Mouse (Mus musculus) hindbrain, postnatal 0 days (tissue): ENCODE measurements around the gene Auh. TPM values are rescaled to one million over a fixed set of nuclear protein-coding genes. Genes with fewer than 3 reads are reported as not detected.

ENCODE experiments used
- ATAC-seq: fragments of 200-750 bp; cut with Nextera tagmentation; 2 replicates; pipeline ENCODE4 v1.8.0; 2017; ENCODE audit warnings: mild to moderate bottlenecking, moderate TSS enrichment, moderate library complexity
- DNase-seq: peaks from one replicate; pipeline ENCODE4 v3.0.0-alpha.2; 2015; ENCODE audit warnings: low spot score
- H3K27ac ChIP-seq: fragments of 300-500 bp; sonication (generic); 2 replicates; pipeline ENCODE4 v1.5.1; 2014; ENCODE audit warnings: mild to moderate bottlenecking
- H3K27me3 ChIP-seq: fragments of 300-500 bp; sonication (generic); 2 replicates; pipeline ENCODE4 v1.6.1; 2014; ENCODE audit warnings: low read length, mixed read lengths; ENCODE audit not compliant: insufficient read depth
- H3K36me3 ChIP-seq: fragments of 300-500 bp; sonication (generic); 2 replicates; pipeline ENCODE4 v1.6.1; 2014; ENCODE audit warnings: low read length, mixed read lengths; ENCODE audit not compliant: insufficient read depth
- H3K4me1 ChIP-seq: fragments of 300-500 bp; sonication (generic); 2 replicates; pipeline ENCODE4 v1.6.1; 2014; ENCODE audit warnings: antibody characterized with exemption, low read length, mixed read lengths; ENCODE audit not compliant: insufficient read depth
- H3K4me2 ChIP-seq: fragments of 300-500 bp; sonication (generic); 2 replicates; pipeline ENCODE4 v1.6.1; 2014; ENCODE audit warnings: low read depth, mild to moderate bottlenecking, low read length, moderate library complexity, mixed read lengths
- H3K4me3 ChIP-seq: fragments of 300-500 bp; sonication (generic); 2 replicates; pipeline ENCODE4 v1.5.1; 2014; ENCODE audit warnings: low read length
- H3K9ac ChIP-seq: fragments of 300-500 bp; sonication (generic); replicated peaks from 2 replicates; pipeline ENCODE4 v1.6.1; 2014; ENCODE audit warnings: mild to moderate bottlenecking, low read length, moderate library complexity, mixed read lengths
- H3K9me3 ChIP-seq: fragments of 300-500 bp; sonication (generic); 2 replicates; pipeline ENCODE4 v1.6.1; 2016; ENCODE audit warnings: low read length, mixed read lengths
- CTCF ChIP-seq: IDR thresholded peaks from 2 replicates; pipeline ENCODE4 v1.5.1; 2016; ENCODE audit warnings: antibody characterized with exemption, control low read depth, low read depth
- WGBS: fragments of 180-500 bp; shearing (Covaris S2); extraction: QIAGEN DNeasy Blood & Tissue Kit; methylation state at CpG from one replicate; pipeline ENCODE4 v1.1.7; 2014; 5-methylcytosine and 5-hydroxymethylcytosine counted together
- polyA plus RNA-seq: library from polyadenylated mRNA; unstranded; fragments of >200 nt; fragmentation: Nextera tagmentation; extraction: Ambion mirVana; gene quantifications from 2 replicates; pipeline ENCODE4 v1.2.1, GENCODE M21; 2015
- total RNA-seq: library from RNA; depleted of rRNA; stranded (reverse); fragments of >200 nt; gene quantifications from 2 replicates; pipeline ENCODE4 v1.2.3, GENCODE M21; 2014

The Auh gene
- total and polyA plus RNA-seq, 2 experiments from 2014 or later = 39.3 to 65.9 TPM

DNA sequence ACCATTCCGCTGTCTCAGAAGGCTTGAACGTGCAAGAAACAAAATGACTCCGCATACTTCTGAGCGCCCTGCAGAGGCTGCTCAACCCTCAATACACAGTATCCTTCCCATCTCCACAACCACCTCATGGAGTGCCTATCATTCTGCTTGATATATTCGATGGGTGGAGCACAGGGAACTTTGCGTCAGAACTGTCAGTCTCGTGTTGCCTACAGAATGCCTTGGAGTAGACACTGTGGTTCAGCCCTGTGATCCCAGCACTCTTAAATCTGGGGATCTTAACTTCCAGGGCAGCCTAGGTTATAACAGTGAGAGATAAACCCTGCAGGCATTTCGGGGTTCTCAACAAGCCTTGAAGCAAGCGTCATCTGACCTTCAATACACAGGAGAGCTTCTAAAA lies 1.1 kb downstream of the Auh start:
- Histone ChIP-seq H3K4me1 (peaks cover 6% of the 10 kb centered on the region; the same call in 1 of the 2 replicates), H3K27me3 (no peaks in the 10 kb centered on the region), H3K9ac (peak overlapping the region; percentile 69; the same call in 1 of the 2 replicates), H3K36me3 (no peaks in the 10 kb centered on the region), H3K27ac (0 out of 2 replicates have a peak overlapping the region, but pooled peaks have one; percentile 72), H3K4me2 (peak overlapping the region; percentile 78), H3K9me3 (no peaks in the 10 kb centered on the region), H3K4me3 (peak overlapping the region; percentile 58)
- ATAC-seq = no peak
- DNase-seq = no peak
- 57% methylated on average over 9 of the region's 9 CpGs for WGBS
- 0 out of 2 replicates have a peak, but pooled peaks have one; percentile 2 for TF ChIP-seq CTCF

DNA sequence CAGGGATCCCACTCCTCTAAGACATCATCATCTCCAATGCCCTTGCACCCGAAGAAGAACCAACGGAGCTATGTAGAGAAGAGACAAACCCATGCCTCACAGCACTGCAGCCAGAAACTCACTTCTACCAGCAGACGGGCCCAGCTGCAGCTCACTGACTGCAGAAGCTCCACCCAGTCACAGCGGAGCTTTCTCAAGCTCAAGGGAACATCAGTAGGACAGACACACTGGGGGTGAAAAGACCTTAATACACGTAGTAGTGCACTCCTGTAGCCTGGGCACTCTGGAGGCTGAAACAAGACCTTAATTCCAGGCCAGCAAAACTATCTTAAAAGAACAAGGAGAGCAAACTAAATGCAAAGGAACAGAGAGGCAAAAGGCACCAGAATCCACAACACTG lies 5.0 kb downstream of the Auh start:
- WGBS = 76% methylated on average over 5 of the region's 5 CpGs
- no peak for ATAC-seq

DNA sequence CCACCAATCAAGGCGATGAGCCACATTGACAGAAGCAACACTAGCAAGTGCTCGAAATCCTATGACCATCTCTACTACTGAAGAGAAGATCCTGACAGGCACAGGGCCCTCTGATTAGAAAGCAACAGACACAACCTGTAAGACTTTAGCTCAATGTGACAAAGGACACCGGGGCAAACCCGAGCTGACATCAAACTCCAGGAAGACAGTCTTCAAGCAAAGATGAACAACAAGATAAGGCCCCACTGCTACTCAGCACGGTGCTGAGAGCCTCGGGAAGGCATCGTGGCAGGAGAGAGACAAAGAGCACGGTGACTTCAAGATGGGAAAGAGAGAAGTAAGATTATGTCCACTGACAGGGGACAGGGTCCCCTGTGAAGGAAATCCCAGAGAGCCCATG lies 7.5 kb downstream of the Auh start:
- WGBS = 88% methylated on average over 8 of the region's 8 CpGs
- DNase-seq (no peak), ATAC-seq (no peak)
- Histone ChIP-seq H3K4me1 (no peaks in the 10 kb centered on the region), H3K27ac (no peak overlapping the region), H3K36me3 (no peaks in the 10 kb centered on the region), H3K4me2 (no peak overlapping the region), H3K9ac (no peak overlapping the region), H3K27me3 (no peaks in the 10 kb centered on the region), H3K4me3 (no peak overlapping the region), H3K9me3 (no peaks in the 10 kb centered on the region)
- no peak for TF ChIP-seq CTCF

More for the DNA sequence above, 5.0 kb downstream of the Auh start:
- Histone ChIP-seq H3K4me3 (no peak overlapping the region), H3K27ac (no peak overlapping the region), H3K4me2 (no peak overlapping the region), H3K27me3 (no peaks in the 10 kb centered on the region), H3K9ac (no peak overlapping the region), H3K9me3 (no peaks in the 10 kb centered on the region), H3K36me3 (no peaks in the 10 kb centered on the region), H3K4me1 (peaks cover 6% of the 10 kb centered on the region; the same call in 1 of the 2 replicates)
- DNase-seq = no peak
- no peak for TF ChIP-seq CTCF

DNA sequence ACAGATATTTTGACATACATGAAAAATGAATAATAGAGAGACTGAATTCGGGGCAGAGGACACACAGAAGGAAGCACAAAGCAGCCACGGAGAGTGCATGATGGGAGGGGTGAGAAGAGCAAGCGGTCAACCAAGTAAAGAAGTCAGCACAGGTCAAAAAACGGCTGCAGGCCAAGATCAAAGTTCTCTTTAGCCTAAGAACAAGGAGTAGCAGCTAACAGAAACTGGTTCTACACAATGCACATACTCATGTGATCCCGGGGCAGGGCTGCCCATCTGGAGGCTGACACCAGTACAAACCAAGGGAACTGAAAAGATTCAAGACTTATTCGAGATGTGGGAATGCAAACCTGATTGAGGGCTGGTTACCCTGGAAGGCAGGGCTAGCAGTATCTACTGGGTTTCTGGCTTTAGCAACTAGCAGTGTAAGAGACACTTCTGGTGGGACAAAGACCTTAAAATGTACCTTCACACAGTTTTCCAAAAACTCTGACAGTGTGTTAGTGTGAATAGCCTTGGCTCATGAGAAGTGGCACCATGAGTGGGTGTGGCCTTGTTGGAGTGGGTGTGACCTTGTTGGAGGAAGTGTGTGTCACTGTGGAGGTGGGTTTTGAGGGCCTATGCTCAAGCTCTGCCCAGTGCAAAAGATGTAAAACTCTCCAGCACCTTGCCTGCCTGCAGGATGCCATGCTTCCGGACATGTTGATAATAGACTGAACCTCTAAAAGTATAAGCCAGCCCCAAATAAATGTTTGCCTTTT lies 8.2 kb downstream of the Auh start:
- Histone ChIP-seq H3K9ac (no peak overlapping the region), H3K27me3 (no peaks in the 10 kb centered on the region), H3K4me2 (no peak overlapping the region), H3K36me3 (no peaks in the 10 kb centered on the region), H3K27ac (no peak overlapping the region), H3K4me1 (no peaks in the 10 kb centered on the region), H3K9me3 (no peaks in the 10 kb centered on the region), H3K4me3 (no peak overlapping the region)
- TF ChIP-seq CTCF = no peak
- DNase-seq (no peak), ATAC-seq (no peak)
- 83% methylated on average over 7 of the region's 7 CpGs for WGBS

DNA sequence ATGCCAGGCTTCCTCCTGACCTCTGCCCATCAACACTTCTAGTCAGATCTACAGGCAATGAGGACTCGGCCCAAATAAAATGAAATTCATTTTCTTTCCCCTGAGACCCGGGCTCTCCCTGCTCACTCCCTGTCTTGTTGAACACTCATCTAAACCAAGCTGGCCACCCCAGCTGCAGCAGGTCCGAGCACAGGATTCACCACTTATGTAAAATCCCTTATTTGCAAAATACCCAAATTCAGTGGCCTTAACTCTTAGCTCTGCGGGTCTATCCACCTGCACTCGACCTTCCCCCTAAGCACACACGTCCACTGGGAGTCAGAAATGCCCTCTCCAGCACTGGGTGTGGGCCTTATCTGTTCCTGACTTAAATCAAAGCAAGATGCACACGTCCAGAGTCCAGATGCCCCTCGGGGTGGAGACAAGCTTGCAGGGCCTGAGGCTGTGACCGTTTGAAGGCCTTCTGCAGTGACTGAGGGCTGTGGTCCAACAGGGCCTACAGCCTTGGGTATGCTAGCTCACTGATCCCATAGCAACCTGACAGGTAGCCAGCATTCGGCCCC lies 9.6 kb downstream of the Auh start:
- ATAC-seq = no peak
- no peaks in the 10 kb centered on the region for H3K27me3 ChIP-seq
- H3K27ac ChIP-seq = no peak overlapping the region
- no peaks in the 10 kb centered on the region for H3K4me1 ChIP-seq
- H3K36me3 ChIP-seq = no peaks in the 10 kb centered on the region
- TF ChIP-seq CTCF = no peak
- DNase-seq = no peak
- no peak overlapping the region for H3K9ac ChIP-seq
- no peaks in the 10 kb centered on the region for H3K9me3 ChIP-seq
- 84% methylated on average over 10 of the region's 10 CpGs for WGBS
- H3K4me2 ChIP-seq = no peak overlapping the region
- H3K4me3 ChIP-seq = no peak overlapping the region

GRCm38 (mm10) chr13:52918333-52918732 lies 11.1 kb downstream of the Auh start:
- Histone ChIP-seq H3K27ac (no peak overlapping the region), H3K27me3 (no peaks in the 10 kb centered on the region), H3K36me3 (no peaks in the 10 kb centered on the region), H3K9me3 (no peaks in the 10 kb centered on the region), H3K4me2 (no peak overlapping the region), H3K4me1 (no peaks in the 10 kb centered on the region), H3K4me3 (no peak overlapping the region), H3K9ac (no peak overlapping the region)
- ATAC-seq = no peak
- 95% methylated on average over 5 of the region's 5 CpGs for WGBS
- DNase-seq = no peak
- no peak for TF ChIP-seq CTCF
